Mouse (Mus musculus) bone marrow macrophage, adult 2 months (primary cell): Measurements from ENCODE around the gene Olfr1261.

ENCODE experiments used
- CTCF ChIP-seq: IDR thresholded peaks from 2 replicates; pipeline ENCODE4 v1.5.1; 2012; ENCODE audit warnings: low read depth, mild to moderate bottlenecking, low read length, moderate library complexity
- POLR2A ChIP-seq: IDR thresholded peaks from 2 replicates; pipeline ENCODE4 v1.6.1; 2012; ENCODE audit warnings: mild to moderate bottlenecking, low read depth, low read length, borderline replicate concordance

- TF ChIP-seq POLR2A: no peak
- no peak for TF ChIP-seq CTCF
Observed at GRCm38 (mm10) chr2:89974184-89974583, 16.8 kb upstream of the Olfr1261 start, which contains the start of gene Olfr1260.
